Mouse (Mus musculus) ES-Bruce4 (cell line): ENCODE results near the gene Pla2g4a.

Source experiments
- CTCF ChIP-seq: IDR thresholded peaks from one replicate; pipeline ENCODE4 v1.8.1; 2011; ENCODE audit warnings: low read depth, low read length
- POLR2A ChIP-seq: IDR thresholded peaks from one replicate; pipeline ENCODE4 v1.8.1; 2011; ENCODE audit warnings: low read length; ENCODE audit not compliant: insufficient read depth

DNA sequence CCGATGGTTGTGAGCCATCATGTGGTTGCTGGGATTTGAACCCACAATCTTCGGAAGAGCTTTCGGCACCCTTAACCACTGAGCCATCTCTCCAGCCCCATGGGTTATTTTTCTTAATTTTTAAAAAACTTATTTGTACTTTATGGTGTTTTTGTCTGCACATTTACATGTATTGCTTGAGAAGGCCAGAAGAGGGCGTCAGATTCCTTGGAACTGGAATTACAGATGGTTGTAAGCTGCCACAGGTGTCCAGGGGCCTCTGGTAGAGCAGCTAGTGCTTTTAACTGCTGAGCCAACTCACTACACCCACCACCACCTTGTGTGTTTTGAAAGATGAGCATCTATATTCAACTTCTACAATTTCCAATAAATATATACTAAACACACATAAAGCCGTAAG is 102.4 kb downstream of the Pla2g4a start:
- TF ChIP-seq CTCF: peak; percentile 17
- TF ChIP-seq POLR2A: no peak
